Mouse (Mus musculus) brain, embryonic 14.5 days (tissue): ENCODE data around the gene Sec23b. TPM values are rescaled to one million over a fixed set of nuclear protein-coding genes. Genes with fewer than 3 reads are reported as not detected.

Source experiments
- DNase-seq: peaks from one replicate; pipeline ENCODE4 v3.0.0-alpha.2; 2011; ENCODE audit warnings: low read depth
- CTCF ChIP-seq: fragments of 200-500 bp; IDR thresholded peaks from 2 replicates; pipeline ENCODE4 v1.5.1; 2012; ENCODE audit warnings: inconsistent platforms, mild to moderate bottlenecking, moderate library complexity, borderline replicate concordance; ENCODE audit not compliant: insufficient read depth, insufficient read length; ENCODE audit errors: extremely low read depth
- POLR2A ChIP-seq: fragments of 200-500 bp; IDR thresholded peaks from 2 replicates; pipeline ENCODE4 v1.6.1; 2012; ENCODE audit warnings: mild to moderate bottlenecking, inconsistent platforms, borderline replicate concordance; ENCODE audit not compliant: poor library complexity, insufficient read depth, insufficient read length, severe bottlenecking; ENCODE audit errors: extremely low read depth
- polyA plus RNA-seq: library from polyadenylated mRNA; depleted of rRNA; stranded (reverse); fragments of >200 nt; gene quantifications from 2 replicates; pipeline ENCODE4 v1.2.3, GENCODE M21; 2012; rRNA removed

The Sec23b gene
- polyA plus RNA-seq, 1 experiment = 63.3 TPM

DNA sequence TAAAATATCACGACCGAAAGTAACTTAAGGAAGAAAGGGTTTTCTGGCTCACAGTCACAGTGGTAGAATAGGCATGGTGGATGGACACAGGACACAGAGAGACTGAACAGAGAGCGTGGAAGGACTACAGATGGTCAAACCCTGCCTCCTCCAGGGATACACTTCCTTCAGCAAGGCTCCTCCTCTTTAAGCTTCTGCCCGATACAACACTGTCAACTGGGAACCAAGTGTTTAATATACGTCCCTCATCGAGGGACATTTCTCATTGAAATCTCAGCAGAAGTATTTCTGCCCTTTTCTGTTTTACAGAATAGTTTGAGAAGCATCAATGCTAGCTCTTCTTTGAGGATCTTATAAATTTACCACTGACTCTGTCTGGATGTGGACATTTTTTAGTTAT, 57.9 kb downstream of the Sec23b start:
- no peak for DNase-seq
- TF ChIP-seq POLR2A (no peak), CTCF (no peak)

DNA sequence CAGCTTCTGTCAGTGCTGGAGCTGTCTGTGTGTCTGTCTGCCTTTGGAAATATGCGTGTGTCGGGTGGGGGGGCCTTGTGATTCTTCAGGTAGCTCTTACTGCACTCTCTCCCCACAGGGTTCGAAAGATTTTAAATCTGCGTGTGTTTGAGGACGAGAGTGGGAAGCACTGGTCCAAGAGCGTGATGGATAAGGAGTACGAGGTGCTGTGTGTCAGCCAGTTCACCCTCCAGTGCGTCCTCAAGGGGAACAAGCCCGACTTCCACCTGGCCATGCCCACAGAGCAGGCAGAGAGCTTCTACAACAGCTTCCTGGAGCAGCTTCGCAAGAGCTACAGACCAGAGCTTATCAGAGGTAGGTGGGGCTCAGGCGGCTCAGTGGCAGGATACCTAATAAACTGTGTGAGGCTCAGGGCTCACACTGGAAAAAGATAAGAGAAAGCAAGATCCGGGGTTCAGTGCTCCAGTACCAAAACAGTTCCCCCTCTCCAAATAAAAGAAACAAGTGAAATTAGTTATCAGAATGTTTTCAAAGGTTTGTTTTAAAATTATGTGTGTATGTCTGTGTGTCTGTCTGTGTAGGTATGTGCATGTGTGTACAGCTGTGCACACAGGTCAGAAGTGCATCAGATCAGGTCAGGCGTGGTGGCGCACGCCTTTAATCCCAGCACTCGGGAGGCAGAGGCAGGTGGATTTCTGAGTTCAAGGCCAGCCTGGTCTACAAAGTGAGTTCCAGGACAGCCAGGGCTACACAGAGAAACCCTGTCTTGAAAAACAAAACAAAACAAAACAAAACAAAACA, 61.2 kb downstream of the Sec23b start:
- no peak for DNase-seq
- no peak for TF ChIP-seq CTCF
- no peak for TF ChIP-seq POLR2A

DNA sequence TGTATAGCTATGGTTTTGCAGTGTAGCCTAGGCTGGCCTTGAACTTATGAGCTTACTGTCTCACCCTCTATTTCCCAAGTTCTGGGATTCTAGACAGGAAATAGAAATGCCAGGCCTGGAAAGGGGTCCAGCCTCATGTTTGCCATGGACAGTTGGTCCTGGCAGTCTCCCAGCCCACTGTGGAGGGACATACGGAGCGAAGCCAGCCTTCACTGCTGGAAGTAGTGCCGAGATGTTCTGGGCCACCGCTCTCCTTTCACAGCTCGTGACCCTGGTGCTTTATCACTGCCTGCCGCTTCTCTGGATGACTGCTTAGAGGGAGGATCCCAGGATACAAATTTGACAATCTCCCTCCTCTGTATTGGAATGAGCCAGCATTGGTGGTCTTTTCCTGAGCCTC, 65.5 kb downstream of the Sec23b start:
- no peak for DNase-seq

DNA sequence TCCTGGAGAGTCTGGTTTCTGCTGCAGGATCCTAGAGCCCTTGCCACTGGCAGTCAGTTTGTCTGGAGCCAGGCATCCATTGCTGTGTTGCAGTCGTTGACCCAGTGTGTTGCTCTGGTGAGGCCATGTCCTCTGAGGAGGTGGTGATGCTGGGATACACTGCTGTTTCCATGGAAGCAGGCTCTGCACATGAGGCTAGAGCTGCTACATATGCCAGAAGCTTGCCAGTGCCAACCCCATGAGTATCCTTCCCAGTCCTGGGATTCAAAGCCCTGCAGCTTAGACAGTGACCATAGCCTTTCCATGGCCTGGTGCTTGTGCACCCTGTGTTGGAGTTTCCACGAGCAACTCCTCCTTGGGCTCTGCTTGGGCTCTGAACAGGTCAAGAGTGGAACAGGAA, 77.5 kb downstream of the Sec23b start:
- TF ChIP-seq POLR2A (no peak), CTCF (no peak)
- DNase-seq = no peak

More for the DNA sequence above, 65.5 kb downstream of the Sec23b start:
- no peak for TF ChIP-seq CTCF
- no peak for TF ChIP-seq POLR2A

DNA sequence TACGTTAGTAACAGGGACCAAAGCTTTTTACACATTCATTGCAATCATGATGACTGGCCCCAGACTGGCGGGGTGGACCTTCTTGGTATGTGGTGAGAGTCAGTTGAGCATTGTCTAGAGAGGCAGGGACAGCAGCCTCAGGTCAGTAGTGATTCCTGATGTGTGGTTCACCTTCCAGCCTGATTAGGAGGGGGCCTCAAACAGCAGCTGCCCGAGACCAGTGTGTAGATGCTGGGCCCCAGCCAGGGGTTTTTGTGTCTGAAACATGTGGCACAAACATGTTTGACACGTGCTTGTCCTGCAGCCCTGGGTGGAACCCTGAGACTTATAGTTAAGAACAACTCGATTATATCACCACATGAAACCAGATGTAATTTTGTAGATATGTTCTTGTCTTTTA, 78.2 kb downstream of the Sec23b start:
- TF ChIP-seq POLR2A (no peak), CTCF (no peak)
- no peak for DNase-seq

DNA sequence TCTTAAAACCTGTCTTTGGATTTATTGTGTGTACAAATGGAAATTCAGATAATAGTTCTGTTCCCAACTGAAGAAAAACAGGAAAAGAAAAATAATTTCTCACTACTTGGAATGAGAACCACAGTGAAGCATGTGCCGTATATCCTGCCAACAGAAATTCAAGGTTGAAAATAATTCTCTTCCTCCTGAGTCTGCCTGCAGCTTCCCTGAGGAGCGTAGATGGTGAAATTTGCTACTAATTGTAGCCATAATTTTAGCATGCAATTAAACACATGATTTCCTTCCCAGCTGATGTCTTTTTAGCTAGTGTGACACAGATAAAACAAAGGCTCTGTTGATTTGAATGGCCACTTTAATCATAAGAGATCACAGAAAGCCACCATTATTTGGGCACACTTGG, 78.7 kb downstream of the Sec23b start:
- no peak for TF ChIP-seq POLR2A
- TF ChIP-seq CTCF = no peak
- DNase-seq = peak; percentile 49

DNA sequence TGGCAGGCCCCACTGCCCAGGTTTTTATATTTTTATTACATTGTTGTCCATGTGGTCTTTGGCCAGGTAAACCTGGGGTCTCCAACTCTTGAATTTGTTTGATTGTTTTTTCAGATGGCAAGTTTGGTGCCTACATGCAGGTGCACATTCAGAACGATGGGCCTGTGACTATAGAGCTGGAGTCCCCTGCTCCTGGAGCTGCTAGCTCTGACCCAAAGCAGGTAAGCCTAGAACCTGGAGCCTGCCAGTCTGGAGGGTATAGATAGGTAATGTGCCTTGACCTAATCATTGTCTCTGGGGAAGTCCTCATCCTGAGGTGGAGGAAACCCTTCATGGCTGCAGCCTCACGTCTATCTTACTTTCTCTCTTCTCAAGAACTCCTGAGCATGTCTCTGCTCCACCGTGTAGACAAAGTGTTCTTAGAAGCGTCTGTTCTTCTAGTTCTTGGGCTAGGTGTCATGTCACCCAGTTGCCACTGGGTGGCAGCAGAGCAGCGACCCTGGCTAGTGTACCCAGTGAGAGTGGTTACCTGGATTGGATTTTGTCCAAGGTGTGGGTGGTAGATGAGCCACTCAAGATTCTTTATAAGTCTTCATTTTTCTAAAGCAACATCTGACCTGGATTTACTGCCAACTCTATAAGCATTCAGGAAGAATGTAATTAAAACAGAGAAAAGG, 79.8 kb downstream of the Sec23b start:
- peak; percentile 93 for TF ChIP-seq CTCF
- TF ChIP-seq POLR2A = no peak
- peak; percentile 78 for DNase-seq

DNA sequence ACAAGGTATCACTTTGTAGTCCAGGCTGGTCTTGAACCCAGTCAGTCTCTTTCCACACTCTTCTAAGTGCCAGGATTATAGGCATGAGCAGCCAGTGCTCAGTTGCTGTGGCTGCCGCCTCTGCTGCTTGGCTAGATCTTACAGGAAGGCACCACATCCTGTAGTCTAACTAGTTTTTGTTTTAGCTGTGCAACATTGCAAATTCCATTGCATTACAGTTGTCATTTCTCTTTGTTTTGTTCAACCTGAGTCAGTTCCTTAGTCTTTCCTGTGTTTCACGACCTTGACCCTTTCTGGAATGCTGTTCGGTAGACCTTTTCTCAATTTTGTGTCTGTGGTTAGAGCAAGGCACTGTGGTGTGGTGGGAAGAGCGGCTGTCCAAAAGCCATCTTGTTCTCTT, 81.2 kb downstream of the Sec23b start:
- no peak for DNase-seq
- no peak for TF ChIP-seq POLR2A
- TF ChIP-seq CTCF = no peak

DNA sequence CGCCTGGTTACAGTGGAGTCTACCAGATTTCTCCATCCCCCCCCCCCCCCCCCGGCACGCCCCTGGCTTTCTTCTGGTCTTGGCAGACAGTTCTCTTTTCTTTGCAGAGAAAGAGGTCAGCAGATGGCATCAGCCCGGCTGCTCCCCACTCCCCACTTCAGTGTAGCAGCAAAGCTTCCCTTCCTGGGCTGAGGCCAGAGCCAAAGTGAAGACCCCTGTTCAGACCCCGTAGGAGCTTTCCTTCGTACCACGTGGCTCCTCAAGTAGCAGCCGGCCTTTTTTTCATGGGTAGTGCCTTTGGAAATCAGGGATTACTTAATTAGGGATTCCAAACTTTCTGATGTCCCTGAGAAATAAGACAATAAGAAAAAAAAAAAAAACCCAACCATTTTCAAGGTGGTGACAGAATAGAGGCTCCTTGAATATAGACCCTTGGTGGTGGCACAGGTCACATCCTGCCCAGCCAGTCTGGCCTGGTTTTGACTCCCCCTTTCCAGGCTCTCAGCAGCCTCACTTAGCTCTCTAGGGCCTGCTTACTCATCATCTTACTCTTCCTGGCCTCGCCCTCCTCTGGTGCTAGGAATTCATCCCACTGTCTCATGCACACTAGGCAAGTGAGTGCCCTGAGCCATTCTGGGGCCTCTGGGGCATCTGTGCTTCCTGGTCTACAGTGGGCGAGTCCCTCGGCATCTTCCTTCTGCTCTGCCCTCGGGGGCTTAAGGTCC, 81.8 kb downstream of the Sec23b start:
- DNase-seq = no peak
- TF ChIP-seq POLR2A = no peak
- no peak for TF ChIP-seq CTCF

DNA sequence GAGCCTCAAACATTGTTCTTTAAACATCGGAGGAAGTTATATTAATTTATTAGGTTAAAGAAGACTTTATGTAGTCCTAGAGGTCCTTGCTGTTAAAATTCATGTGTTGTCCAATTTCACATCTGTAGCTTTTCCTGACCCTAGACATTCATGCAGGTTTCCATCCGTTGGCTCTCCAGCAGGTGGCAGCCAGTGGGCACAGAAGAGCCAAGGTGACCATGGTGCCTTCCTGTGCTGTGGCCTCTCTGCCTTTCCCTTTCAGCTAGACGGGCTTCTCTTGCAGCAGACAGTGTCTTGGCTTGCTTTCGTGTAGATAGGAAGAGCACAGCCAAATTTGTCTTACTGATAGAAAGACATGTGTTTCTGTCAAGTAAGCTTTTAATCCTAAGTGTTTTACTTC, 82.7 kb downstream of the Sec23b start:
- TF ChIP-seq CTCF (peak; percentile 62; the same call in 1 of the 2 replicates), POLR2A (no peak)
- DNase-seq = peak; percentile 65

DNA sequence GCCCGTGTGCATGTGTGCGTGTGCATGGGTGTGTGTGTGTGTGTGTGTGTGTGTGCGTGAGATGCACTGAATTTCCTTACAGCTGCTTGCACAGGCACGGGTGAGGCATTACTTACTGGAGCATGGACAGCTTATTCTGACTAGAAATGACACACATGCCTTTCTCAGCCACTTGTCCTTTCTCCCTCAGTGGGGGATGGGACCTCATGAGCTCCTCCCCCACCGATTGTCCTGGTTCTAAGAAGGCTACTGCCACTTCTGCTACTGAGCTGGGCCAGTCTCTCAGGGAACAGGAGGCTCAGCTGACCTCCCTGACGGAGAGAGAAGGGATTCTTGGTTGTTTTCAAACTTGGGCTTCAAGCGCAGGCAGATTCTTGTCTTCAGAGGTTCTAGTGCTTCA, 84.1 kb downstream of the Sec23b start:
- DNase-seq = no peak
- no peak for TF ChIP-seq POLR2A
- no peak for TF ChIP-seq CTCF

Other genes with a start within 250 kb of the Sec23b start
- gene Ovol2, start 224.1 kb upstream of the Sec23b start, polyA plus RNA-seq = 0.34 TPM in 2 replicates
- 29.5 and 31.6 TPM in 2 replicates for gene Kat14, start 187.2 kb upstream of the Sec23b start, polyA plus RNA-seq
- not detected in 2 replicates for gene Pet117, start 187.2 kb upstream of the Sec23b start, polyA plus RNA-seq
- 8.9 and 15.4 TPM in 2 replicates for gene Dzank1, start 28.8 kb upstream of the Sec23b start, polyA plus RNA-seq
- gene Polr3f, start 28.5 kb upstream of the Sec23b start, polyA plus RNA-seq = 21.8 and 23.9 TPM in 2 replicates
- gene Rbbp9, start 5.4 kb upstream of the Sec23b start, polyA plus RNA-seq = 32.2 and 32.9 TPM in 2 replicates
- gene Smim26, start 37.8 kb downstream of the Sec23b start, polyA plus RNA-seq = 35.9 and 37.9 TPM in 2 replicates
- gene Dtd1, start 43.7 kb downstream of the Sec23b start, polyA plus RNA-seq = 39.0 and 49.0 TPM in 2 replicates